Mouse (Mus musculus): ENCODE data around the gene Lca5l.

DNA sequence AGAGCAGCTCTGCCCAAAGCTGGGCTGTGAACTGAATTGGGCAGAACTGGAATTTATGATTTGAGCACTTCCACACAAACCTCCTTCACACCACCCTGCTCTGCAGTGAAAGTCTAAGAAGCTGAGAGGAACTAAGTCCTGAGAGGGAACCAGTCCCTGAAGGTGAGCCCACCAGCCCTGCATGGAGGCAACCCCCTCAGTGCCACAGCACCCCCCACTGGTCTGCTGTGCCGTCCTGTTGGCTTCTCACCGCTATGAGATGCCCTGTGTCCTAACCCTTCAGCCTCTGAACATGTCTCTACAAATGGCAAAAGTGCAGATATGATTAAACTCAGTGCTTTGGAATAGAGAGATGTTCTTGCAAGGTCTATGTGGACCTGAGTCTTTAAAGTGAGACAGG is 79.3 kb downstream of the Lca5l start:
- TF ChIP-seq CTCF (IDR thresholded peaks at IDR 0.05; ENCODE audit: low read depth, low read length): no peak
- TF ChIP-seq POLR2A (IDR thresholded peaks at IDR 0.05; ENCODE audit: extremely low read depth, insufficient read depth, low read length): no peak

Data from liver, adult 2 months (tissue).